In genomic region chr11:90019161-90019560, GRCm38 (mm10) we compare ENCODE assay signal across 9 mouse cellular contexts. TPM values are rescaled to one million over a fixed set of nuclear protein-coding genes. Genes with fewer than 3 reads are reported as not detected.
DNase-seq lines count a peak whose midpoint lies in the region; ATAC-seq lines count a peak whose summit lies in the region.
"Had no signal": no experiment of that assay in that cellular context is flagged by ENCODE, and none has a peak within 500 bp of the region (broad histone marks: within the 10 kb centered on the region; RNA-seq: fewer than 3 reads in every experiment).

No protein-coding gene starts in this region.

- H3K9me3 ChIP-seq in neural tube, embryonic 15.5 days (replicated peaks) = no peaks in the 10 kb centered on the region
- H3K9me3 ChIP-seq: megakaryocyte, embryonic 14.5 days had no signal

- no peak overlapping the region for H3K9ac ChIP-seq in neural tube, embryonic 15.5 days (replicated peaks)

- no peaks in the 10 kb centered on the region for H3K36me3 ChIP-seq in neural tube, embryonic 15.5 days

- peak; percentile 32 for DNase-seq in gastrocnemius, postnatal 14 days
- no peak for DNase-seq in gastrocnemius, adult 18-20 months (ENCODE audit: low spot score)
- DNase-seq in neural tube, embryonic 10.5 days (ENCODE audit: extremely low spot score, low spot score) = no peak
- DNase-seq in adipocyte (ENCODE audit: low spot score) = peak; percentile 38
- DNase-seq in left cerebral cortex, postnatal 25 days (ENCODE audit: low spot score in 2 of 2) = peak; percentile 46 to 57
- peak; percentile 46 for DNase-seq in thymus, postnatal 4 days

- intact Hi-C loops in gastrocnemius, postnatal 14 days (cut with DNase I; ENCODE audit: low total_unique reads) = loop anchor here (5.0 kb wide), 1 partner anchor 153 kb away; no protein-coding TSS in a partner anchor
- intact Hi-C loops in left cerebral cortex, postnatal 25 days (cut with DNase I) = loop anchor here (1.0 kb wide), 1 partner anchor 151 kb away; no protein-coding TSS in a partner anchor

- no peak overlapping the region for H3K27ac ChIP-seq in neural tube, embryonic 15.5 days (replicated peaks)

- H3K27me3 ChIP-seq in neural tube, embryonic 15.5 days (replicated peaks) = no peaks in the 10 kb centered on the region

- H3K4me2 ChIP-seq in neural tube, embryonic 15.5 days = peak overlapping the region; percentile 31

- H3K4me3 ChIP-seq in neural tube, embryonic 15.5 days (replicated peaks) = no peak overlapping the region
- H3K4me3 ChIP-seq: megakaryocyte, embryonic 14.5 days had no signal

- 18% methylated on average over 7 of the region's 7 CpGs for WGBS in neural tube, embryonic 15.5 days

- ATAC-seq in neural tube, embryonic 15.5 days (ENCODE audit: low FRiP score) = no peak
- ATAC-seq in erythroblast, adult 5-6 weeks (replicated peaks; ENCODE audit: low FRiP score, poor library complexity, severe bottlenecking) = no peak

- H3K4me1 ChIP-seq in neural tube, embryonic 15.5 days = no peaks in the 10 kb centered on the region
- H3K4me1 ChIP-seq: megakaryocyte, embryonic 14.5 days had no signal

RNA-seq across cellular contexts. Expression of gene Tmem100, which starts 11.0 kb away (rescaled TPM):
- 10 to 100 TPM; 12.8 to 16.8 TPM for total RNA-seq in gastrocnemius, postnatal 14 days (2021)
- 10 to 100 TPM; 11.9 to 18.9 TPM for total RNA-seq in gastrocnemius, adult 18-20 months (2021)
- 23.0 and 24.1 TPM in 2 replicates for polyA plus RNA-seq in neural tube, embryonic 15.5 days (2015; fragmentation: Nextera tagmentation; extraction: Ambion mirVana)
- 10 to 100 TPM; 19.2 to 19.7 TPM for total RNA-seq in left cerebral cortex, postnatal 25 days (2021)
- total RNA-seq in erythroblast, adult 5-6 weeks (2015; ENCODE audit: low replicate concordance) = not detected in 2 replicates
- not detected in 2 replicates for total RNA-seq in erythroblast, adult 5-6 weeks (2017; ENCODE audit: low replicate concordance)

RNA-seq across cellular contexts. Expression of gene Pctp, which starts 16.5 kb away (rescaled TPM):
- total RNA-seq in gastrocnemius, postnatal 14 days (2021) = 1 to 10 TPM; 2.6 to 3.0 TPM
- total RNA-seq in gastrocnemius, adult 18-20 months (2021) = 1 to 10 TPM; 3.4 to 3.8 TPM
- polyA plus RNA-seq in neural tube, embryonic 15.5 days (2015; fragmentation: Nextera tagmentation; extraction: Ambion mirVana) = 1.7 and 4.2 TPM in 2 replicates
- 1 to 10 TPM in 1 of 2 experiments, under 1 TPM in 1; 0.94 to 1.1 TPM for total RNA-seq in left cerebral cortex, postnatal 25 days (2021)
- 0.77 and 1.9 TPM in 2 replicates for total RNA-seq in erythroblast, adult 5-6 weeks (2015; ENCODE audit: low replicate concordance)
- total RNA-seq in erythroblast, adult 5-6 weeks (2017; ENCODE audit: low replicate concordance) = 2.4 and 5.3 TPM in 2 replicates

Comparison
In these comparisons a context has a peak if more than half of its experiments do, and no peak if none do; other contexts are left out.
1. DNase-seq: peak in gastrocnemius, postnatal 14 days (single experiment), adipocyte (single experiment), left cerebral cortex, postnatal 25 days (2 of 2) and thymus, postnatal 4 days (single experiment); none in gastrocnemius, adult 18-20 months (single experiment) and neural tube, embryonic 10.5 days (single experiment).
2. RNA of gene Tmem100, which starts 11.0 kb away (total RNA-seq): 19.2 to 19.7 TPM in left cerebral cortex, postnatal 25 days, 11.9 to 18.9 TPM in gastrocnemius, adult 18-20 months and 12.8 to 16.8 TPM in gastrocnemius, postnatal 14 days; not detected in erythroblast, adult 5-6 weeks; every median in the first group is over 10 times any median in the second.